ENCODE assay signal across 33 mouse cellular contexts in the genomic region with DNA sequence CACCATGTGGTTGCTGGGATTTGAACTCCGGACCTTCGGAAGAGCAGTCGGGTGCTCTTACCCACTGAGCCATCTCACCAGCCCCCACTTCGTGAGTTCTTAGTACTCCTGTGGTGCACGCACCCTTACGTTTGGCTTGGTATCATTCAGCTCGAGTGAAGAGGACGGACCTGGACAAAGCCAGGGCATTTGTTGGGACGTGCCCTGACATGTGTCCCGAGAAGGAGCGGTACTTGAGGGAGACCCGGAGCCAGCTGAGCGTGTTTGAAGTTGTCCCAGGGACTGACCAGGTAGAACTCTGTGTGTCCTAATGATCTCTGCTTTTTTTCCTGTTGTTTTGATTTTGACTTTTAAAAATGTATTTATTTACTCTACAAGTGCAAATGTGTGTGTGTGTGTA. TPM values are rescaled to one million over a fixed set of nuclear protein-coding genes. Genes with fewer than 3 reads are reported as not detected.
DNase-seq lines count a peak whose midpoint lies in the region; ATAC-seq and TF ChIP-seq lines count a peak whose summit lies in the region.
"Had no signal": no experiment of that assay in that cellular context is flagged by ENCODE, and none has a peak within 500 bp of the region (broad histone marks: within the 10 kb centered on the region; RNA-seq: fewer than 3 reads in every experiment).

No protein-coding gene starts in this region.

- H3K4me3 ChIP-seq in heart, embryonic 14.5 days (ENCODE audit: control insufficient read depth in 1 of 2, insufficient read depth in 1 of 2, low read depth in 1 of 2, low read length in 2 of 2), result no peak overlapping the region
- H3K4me3 ChIP-seq in midbrain, embryonic 11.5 days (ENCODE audit: low read depth, low read length), result no peak overlapping the region
- no peak overlapping the region for H3K4me3 ChIP-seq in midbrain, embryonic 16.5 days (ENCODE audit: low read depth, low read length)
- peak overlapping the region; percentile 56 to 58 for H3K4me3 ChIP-seq in ES-E14 (ENCODE audit: insufficient read depth in 1 of 2, low read depth in 1 of 2, low read length in 2 of 2, poor library complexity in 1 of 2, severe bottlenecking in 1 of 2)
- no peak overlapping the region for H3K4me3 ChIP-seq in gastrocnemius, adult 2 months
- H3K4me3 ChIP-seq: forebrain, embryonic 13.5 days; hindbrain, embryonic 13.5 days; liver, embryonic 13.5 days; midbrain, embryonic 15.5 days had no signal

- H3K9me3 ChIP-seq in heart, embryonic 14.5 days (ENCODE audit: control insufficient read depth, low read length), result no peaks in the 10 kb centered on the region
- no peaks in the 10 kb centered on the region for H3K9me3 ChIP-seq in midbrain, embryonic 11.5 days (ENCODE audit: control insufficient read depth, low read length)
- H3K9me3 ChIP-seq in midbrain, embryonic 16.5 days (replicated peaks; ENCODE audit: control insufficient read depth, low read length, poor library complexity, severe bottlenecking), result no peaks in the 10 kb centered on the region
- no peaks in the 10 kb centered on the region for H3K9me3 ChIP-seq in ES-E14 (ENCODE audit: control insufficient read depth, insufficient read depth, low read depth, low read length)
- H3K9me3 ChIP-seq: forebrain, embryonic 13.5 days; hindbrain, embryonic 13.5 days; liver, embryonic 13.5 days; midbrain, embryonic 15.5 days had no signal

- no peak for ATAC-seq in heart, embryonic 14.5 days (ENCODE audit: insufficient number of reproducible peaks, insufficient read depth, low FRiP score, low read depth)
- no peak for ATAC-seq in midbrain, embryonic 11.5 days (ENCODE audit: low FRiP score)
- no peak for ATAC-seq in midbrain, embryonic 16.5 days
- ATAC-seq: forebrain, embryonic 13.5 days; intestine, embryonic 16.5 days; midbrain, embryonic 15.5 days had no signal

- no peaks in the 10 kb centered on the region; a peak in 1 of 4 replicates for H3K4me1 ChIP-seq in heart, embryonic 14.5 days (ENCODE audit: control insufficient read depth in 2 of 2, insufficient read depth in 2 of 2, low read length in 2 of 2)
- no peaks in the 10 kb centered on the region for H3K4me1 ChIP-seq in midbrain, embryonic 11.5 days (ENCODE audit: control insufficient read depth, insufficient read depth, low read length)
- H3K4me1 ChIP-seq in midbrain, embryonic 16.5 days (ENCODE audit: control insufficient read depth, insufficient read depth, low read length), result no peaks in the 10 kb centered on the region
- H3K4me1 ChIP-seq in ES-E14 (ENCODE audit: control insufficient read depth in 2 of 2, insufficient read depth in 2 of 2, low read length in 2 of 2, poor library complexity in 1 of 2), result no peaks in the 10 kb centered on the region; a peak in 1 of 4 replicates
- H3K4me1 ChIP-seq: forebrain, embryonic 13.5 days; hindbrain, embryonic 13.5 days; liver, embryonic 13.5 days; midbrain, embryonic 15.5 days had no signal

- intact Hi-C loops in gastrocnemius, adult 2 months (cut with DNase I), result no loop called here

- WGBS in heart, embryonic 14.5 days, result 95% methylated on average over 13 of the region's 13 CpGs
- WGBS in midbrain, embryonic 11.5 days, result 96% methylated on average over 13 of the region's 13 CpGs
- WGBS in midbrain, embryonic 16.5 days, result 95% methylated on average over 13 of the region's 13 CpGs

- in situ Hi-C loops in ES-E14 (cut with MboI; ENCODE audit: low sequenced_read_pairs in 2 of 2, unreplicated experiment in 2 of 2), result no loop called here

- peaks cover 99% of the 10 kb centered on the region for H3K36me3 ChIP-seq in heart, embryonic 14.5 days (ENCODE audit: control insufficient read depth, insufficient read depth, low read length)
- peaks cover 30% of the 10 kb centered on the region for H3K36me3 ChIP-seq in midbrain, embryonic 11.5 days (ENCODE audit: control insufficient read depth, insufficient read depth, low read length)
- peaks cover 52% of the 10 kb centered on the region for H3K36me3 ChIP-seq in midbrain, embryonic 16.5 days (ENCODE audit: control insufficient read depth, insufficient read depth, low read length)
- peaks cover 57% of the 10 kb centered on the region for H3K36me3 ChIP-seq in ES-E14 (ENCODE audit: control insufficient read depth, insufficient read depth, low read length, poor library complexity, severe bottlenecking)

- H3K4me2 ChIP-seq in heart, embryonic 14.5 days (ENCODE audit: low read length), result no peak overlapping the region
- H3K4me2 ChIP-seq in midbrain, embryonic 11.5 days, result no peak overlapping the region
- no peak overlapping the region for H3K4me2 ChIP-seq in midbrain, embryonic 16.5 days (ENCODE audit: low read length)
- H3K4me2 ChIP-seq: forebrain, embryonic 13.5 days; heart, embryonic 11.5 days; hindbrain, embryonic 13.5 days; liver, embryonic 13.5 days; midbrain, embryonic 15.5 days had no signal

- TF ChIP-seq CTCF in gastrocnemius, adult 2 months (IDR thresholded peaks at IDR 0.05), result no peak

- H3K9ac ChIP-seq in heart, embryonic 14.5 days (ENCODE audit: low read length), result no peak overlapping the region
- no peak overlapping the region for H3K9ac ChIP-seq in midbrain, embryonic 11.5 days (ENCODE audit: low read length)
- no peak overlapping the region for H3K9ac ChIP-seq in midbrain, embryonic 16.5 days (ENCODE audit: low read depth, low read length)
- H3K9ac ChIP-seq in ES-E14 (ENCODE audit: insufficient read depth, low read depth, low read length, poor library complexity, severe bottlenecking), result peak overlapping the region; percentile 69
- H3K9ac ChIP-seq: forebrain, embryonic 13.5 days; hindbrain, embryonic 13.5 days; liver, embryonic 13.5 days; midbrain, embryonic 15.5 days had no signal

- peak overlapping the region; percentile 4 to 53; a peak in 3 of 4 replicates for H3K27ac ChIP-seq in heart, embryonic 14.5 days (replicated peaks in 1 of 2; ENCODE audit: control insufficient read depth in 1 of 2, insufficient read depth in 1 of 2, low read depth in 2 of 2, low read length in 2 of 2)
- H3K27ac ChIP-seq in midbrain, embryonic 11.5 days (ENCODE audit: low read depth, low read length), result no peak overlapping the region
- H3K27ac ChIP-seq in midbrain, embryonic 16.5 days (ENCODE audit: low read length), result no peak overlapping the region
- peak overlapping the region; percentile 64 for H3K27ac ChIP-seq in ES-E14 (ENCODE audit: insufficient read depth, low read depth, low read length, poor library complexity, severe bottlenecking)
- no peak overlapping the region for H3K27ac ChIP-seq in gastrocnemius, adult 2 months
- H3K27ac ChIP-seq: forebrain, embryonic 13.5 days; hindbrain, embryonic 13.5 days; kidney, postnatal 0 days; liver, embryonic 13.5 days; midbrain, embryonic 15.5 days had no signal

- DNase-seq in heart, adult 18-20 months, result no peak
- peak; percentile 41 for DNase-seq in midbrain, embryonic 11.5 days (ENCODE audit: low spot score, missing footprints)
- DNase-seq in ES-E14 (ENCODE audit: low read depth, low spot score), result no peak
- peak; percentile 27 for DNase-seq in urinary bladder, postnatal 25 days (ENCODE audit: low spot score)
- DNase-seq in retina, embryonic 14.5 days (ENCODE audit: low spot score), result no peak
- no peak for DNase-seq in gastrocnemius, adult 2 months
- DNase-seq: adrenal gland, postnatal 14 days; cerebellum, adult 11 months; cerebellum, adult 9-10 months; cerebellum, postnatal 36 days; gastrocnemius, postnatal 36 days; heart, postnatal 4 days; kidney, adult 8-10 months; kidney, postnatal 4 days; left cerebral cortex, postnatal 4 days; liver, embryonic 13.5 days; lung, postnatal 10 days; right cerebral cortex, adult 18-20 months; thymus, adult 2 months; thymus, postnatal 4 days had no signal

- no peaks in the 10 kb centered on the region for H3K27me3 ChIP-seq in heart, embryonic 14.5 days (ENCODE audit: control insufficient read depth, insufficient read depth, low read length)
- no peaks in the 10 kb centered on the region for H3K27me3 ChIP-seq in midbrain, embryonic 11.5 days (ENCODE audit: control insufficient read depth, insufficient read depth, low read length)
- H3K27me3 ChIP-seq in midbrain, embryonic 16.5 days (ENCODE audit: control insufficient read depth, insufficient read depth, low read depth, low read length), result no peaks in the 10 kb centered on the region
- H3K27me3 ChIP-seq: forebrain, embryonic 13.5 days; hindbrain, embryonic 13.5 days; liver, embryonic 13.5 days; midbrain, embryonic 15.5 days had no signal

RNA-seq across cellular contexts. Expression of a gene that starts 11.9 kb away (rescaled TPM):
- 3.7 and 5.0 TPM in 2 replicates for polyA plus RNA-seq in heart, embryonic 14.5 days (2014; fragmentation: Nextera tagmentation; extraction: Ambion mirVana)
- 1 to 10 TPM; 3.2 to 3.5 TPM for total RNA-seq in heart, adult 18-20 months (2021)
- 5.7 and 6.1 TPM in 2 replicates for polyA plus RNA-seq in midbrain, embryonic 11.5 days (2014; fragmentation: Nextera tagmentation; extraction: Ambion mirVana)
- polyA plus RNA-seq in midbrain, embryonic 16.5 days (2015; fragmentation: Nextera tagmentation; extraction: Ambion mirVana), result 6.4 and 6.7 TPM in 2 replicates
- total RNA-seq in ES-E14 (2012; rRNA removed), result 3.6 and 4.6 TPM in 2 replicates
- total RNA-seq in gastrocnemius, adult 2 months (2021), result 1 to 10 TPM; 3.7 to 5.0 TPM

RNA-seq across cellular contexts. Expression of a gene that starts 12.1 kb away (rescaled TPM):
- 41.3 and 46.8 TPM in 2 replicates for polyA plus RNA-seq in heart, embryonic 14.5 days (2014; fragmentation: Nextera tagmentation; extraction: Ambion mirVana)
- 10 to 100 TPM; 23.1 to 27.5 TPM for total RNA-seq in heart, adult 18-20 months (2021)
- polyA plus RNA-seq in midbrain, embryonic 11.5 days (2014; fragmentation: Nextera tagmentation; extraction: Ambion mirVana), result 66.8 and 68.6 TPM in 2 replicates
- polyA plus RNA-seq in midbrain, embryonic 16.5 days (2015; fragmentation: Nextera tagmentation; extraction: Ambion mirVana), result 61.4 and 69.9 TPM in 2 replicates
- 94.6 and 110 TPM in 2 replicates for total RNA-seq in ES-E14 (2012; rRNA removed)
- 10 to 100 TPM; 18.0 to 23.8 TPM for total RNA-seq in gastrocnemius, adult 2 months (2021)

RNA-seq across cellular contexts. Expression of a gene that starts 32.0 kb away (rescaled TPM):
- not detected in 2 replicates for polyA plus RNA-seq in heart, embryonic 14.5 days (2014; fragmentation: Nextera tagmentation; extraction: Ambion mirVana)
- under 1 TPM in 1 of 2 experiments, not detected in 1; 0.62 TPM for total RNA-seq in heart, adult 18-20 months (2021)
- polyA plus RNA-seq in midbrain, embryonic 11.5 days (2014; fragmentation: Nextera tagmentation; extraction: Ambion mirVana), result not detected in 2 replicates
- polyA plus RNA-seq in midbrain, embryonic 16.5 days (2015; fragmentation: Nextera tagmentation; extraction: Ambion mirVana), result not detected in 2 replicates
- total RNA-seq in ES-E14 (2012; rRNA removed), result 0.32 and 0.36 TPM in 2 replicates
- total RNA-seq in gastrocnemius, adult 2 months (2021), result under 1 TPM in 1 of 2 experiments, not detected in 1; 0.22 TPM
- total RNA-seq: adrenal gland, postnatal 14 days; heart, postnatal 4 days; layer of hippocampus, postnatal 25 days; left cerebral cortex, postnatal 4 days; neutrophil, adult 5-6 weeks had no signal
- polyA plus RNA-seq: embryonic facial prominence, embryonic 11.5 days; forebrain, embryonic 13.5 days; heart, embryonic 11.5 days; hindbrain, embryonic 13.5 days; intestine, embryonic 16.5 days; kidney, postnatal 0 days; limb, embryonic 14.5 days; liver, embryonic 13.5 days; midbrain, embryonic 15.5 days; neural tube, embryonic 11.5 days had no signal

RNA-seq across cellular contexts. Expression of a gene that starts 38.3 kb away (rescaled TPM):
- polyA plus RNA-seq in heart, embryonic 14.5 days (2014; fragmentation: Nextera tagmentation; extraction: Ambion mirVana), result 11.8 and 13.1 TPM in 2 replicates
- 10 to 100 TPM; 37.5 to 55.8 TPM for total RNA-seq in heart, adult 18-20 months (2021)
- polyA plus RNA-seq in midbrain, embryonic 11.5 days (2014; fragmentation: Nextera tagmentation; extraction: Ambion mirVana), result 15.6 and 16.4 TPM in 2 replicates
- polyA plus RNA-seq in midbrain, embryonic 16.5 days (2015; fragmentation: Nextera tagmentation; extraction: Ambion mirVana), result 6.5 and 7.0 TPM in 2 replicates
- 107 and 142 TPM in 2 replicates for total RNA-seq in ES-E14 (2012; rRNA removed)
- total RNA-seq in gastrocnemius, adult 2 months (2021), result 10 to 100 TPM; 68.0 to 78.4 TPM

RNA-seq across cellular contexts. Expression of a gene that starts 40.6 kb away (rescaled TPM):
- not detected in 2 replicates for polyA plus RNA-seq in heart, embryonic 14.5 days (2014; fragmentation: Nextera tagmentation; extraction: Ambion mirVana)
- total RNA-seq in heart, adult 18-20 months (2021), result not detected
- not detected in 2 replicates for polyA plus RNA-seq in midbrain, embryonic 11.5 days (2014; fragmentation: Nextera tagmentation; extraction: Ambion mirVana)
- not detected in 2 replicates for polyA plus RNA-seq in midbrain, embryonic 16.5 days (2015; fragmentation: Nextera tagmentation; extraction: Ambion mirVana)
- total RNA-seq in ES-E14 (2012; rRNA removed), result not detected in 2 replicates
- total RNA-seq in gastrocnemius, adult 2 months (2021), result not detected
- total RNA-seq: adrenal gland, postnatal 14 days; gastrocnemius, postnatal 36 days; heart, postnatal 4 days; layer of hippocampus, postnatal 25 days; left cerebral cortex, postnatal 4 days had no signal
- polyA plus RNA-seq: embryonic facial prominence, embryonic 11.5 days; heart, embryonic 11.5 days; hindbrain, embryonic 13.5 days; intestine, embryonic 16.5 days; kidney, postnatal 0 days; limb, embryonic 14.5 days; liver, embryonic 13.5 days; midbrain, embryonic 15.5 days; neural tube, embryonic 11.5 days; thymus, adult 2 months had no signal

Comparison
In these comparisons a context has a peak if more than half of its experiments do, and no peak if none do; other contexts are left out.
1. H3K27ac ChIP-seq: peak in heart, embryonic 14.5 days (2 of 2) and ES-E14 (single experiment); none in midbrain, embryonic 11.5 days (single experiment), midbrain, embryonic 16.5 days (single experiment) and gastrocnemius, adult 2 months (single experiment).
2. H3K4me3 ChIP-seq: peak in ES-E14 (2 of 2); none in heart, embryonic 14.5 days (0 of 2), midbrain, embryonic 11.5 days (single experiment), midbrain, embryonic 16.5 days (single experiment) and gastrocnemius, adult 2 months (single experiment).
3. DNase-seq: peak in midbrain, embryonic 11.5 days (single experiment) and urinary bladder, postnatal 25 days (single experiment); none in heart, adult 18-20 months (0 of 2), ES-E14 (single experiment), retina, embryonic 14.5 days (single experiment) and gastrocnemius, adult 2 months (single experiment).